Mouse (Mus musculus) telencephalon, adult 2 months (tissue): ENCODE measurements around the gene Numb.
"Not testable (repeated sequence)": the region's sequence is repeated elsewhere in the genome, so short reads cannot be mapped to it uniquely, and the experiment has no call there.

Experiments used
- DNase-seq: peaks from one replicate; pipeline ENCODE4 v3.0.0-alpha.2; 2011; ENCODE audit warnings: low read depth, low spot score

Gene Numb

GRCm38 (mm10) chr12:83922724-83923485, 1.2 kb upstream of the Numb start:
- no peak for DNase-seq

GRCm38 (mm10) chr12:83920721-83921441, 853 bp downstream of the Numb start:
- DNase-seq, result no peak

- DNase-seq, result no peak
Observed at GRCm38 (mm10) chr12:83916884-83917283, 4.8 kb downstream of the Numb start.

- no peak for DNase-seq
Observed at GRCm38 (mm10) chr12:83914797-83915196, 6.9 kb downstream of the Numb start.

- DNase-seq, result no peak
Observed at GRCm38 (mm10) chr12:83914202-83914740, 7.5 kb downstream of the Numb start.

GRCm38 (mm10) chr12:83910451-83910850, 11.3 kb downstream of the Numb start:
- no peak for DNase-seq

GRCm38 (mm10) chr12:83892926-83893325, 28.8 kb downstream of the Numb start:
- no peak for DNase-seq

- DNase-seq, result no peak
Observed at GRCm38 (mm10) chr12:83891278-83891677, 30.5 kb downstream of the Numb start.

- no peak for DNase-seq
Observed at GRCm38 (mm10) chr12:83889128-83889527, 32.6 kb downstream of the Numb start.

GRCm38 (mm10) chr12:83885516-83886285, 36.0 kb downstream of the Numb start:
- DNase-seq, result no peak

- not testable (repeated sequence) for DNase-seq
Observed at GRCm38 (mm10) chr12:83885065-83885464, 36.7 kb downstream of the Numb start.

- no peak for DNase-seq
Observed at GRCm38 (mm10) chr12:83882503-83882902, 39.2 kb downstream of the Numb start.

GRCm38 (mm10) chr12:83882088-83882487, 39.6 kb downstream of the Numb start:
- DNase-seq, result no peak

- DNase-seq, result no peak
Observed at GRCm38 (mm10) chr12:83880913-83881312, 40.8 kb downstream of the Numb start.

GRCm38 (mm10) chr12:83875097-83875496, 46.6 kb downstream of the Numb start:
- no peak for DNase-seq

GRCm38 (mm10) chr12:83874597-83874996, 47.1 kb downstream of the Numb start:
- DNase-seq, result peak; percentile 92

GRCm38 (mm10) chr12:83864501-83864900, 57.2 kb downstream of the Numb start:
- no peak for DNase-seq

GRCm38 (mm10) chr12:83861880-83862279, 59.9 kb downstream of the Numb start:
- DNase-seq, result no peak

GRCm38 (mm10) chr12:83860688-83861087, 61.0 kb downstream of the Numb start:
- no peak for DNase-seq

- no peak for DNase-seq
Observed at GRCm38 (mm10) chr12:83858052-83858451, 63.7 kb downstream of the Numb start.

GRCm38 (mm10) chr12:83855211-83855610, 66.5 kb downstream of the Numb start:
- DNase-seq, result no peak

- DNase-seq, result no peak
Observed at GRCm38 (mm10) chr12:83854281-83854680, 67.5 kb downstream of the Numb start.
